Mouse (Mus musculus): ENCODE data around the gene Gimap1.

DNA sequence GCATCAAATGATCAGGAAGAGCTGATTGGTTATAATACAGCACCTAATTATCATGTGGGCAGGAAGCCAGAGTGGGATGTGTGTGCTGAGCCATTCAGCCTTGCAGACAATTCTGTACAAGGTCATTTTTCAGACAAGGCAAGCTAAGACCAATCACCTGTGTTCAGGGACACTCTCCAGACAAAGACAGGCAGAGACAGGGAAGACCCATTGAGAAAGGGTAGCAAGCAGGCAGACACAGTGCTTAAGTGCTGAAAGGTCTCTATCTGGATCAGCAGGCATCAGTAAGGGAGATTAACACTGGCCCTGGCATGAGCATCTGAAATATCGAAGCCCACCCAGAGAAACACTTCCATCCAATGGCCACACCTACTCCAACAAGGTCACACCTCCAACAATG is 45.6 kb downstream of the Gimap1 start:
- TF ChIP-seq GATA1 (IDR thresholded peaks at IDR 0.05; ENCODE audit: low read length) (no peak), TAL1 (IDR thresholded peaks at IDR 0.05; ENCODE audit: low read length) (no peak)

All from erythroblast, embryonic 14.5 days (primary cell).